Mouse (Mus musculus): Measurements from ENCODE around the gene Serpina1f.
"Not testable (repeated sequence)": the region's sequence is repeated elsewhere in the genome, so short reads cannot be mapped to it uniquely, and the experiment has no call there.

Serpina1f gene

GRCm38 (mm10) chr12:103662053-103662452, 33.3 kb downstream of the Serpina1f start:
- DNase-seq (ENCODE audit: low read depth, low spot score): not testable (repeated sequence)

GRCm38 (mm10) chr12:103660076-103660475, 35.3 kb downstream of the Serpina1f start:
- no peak for DNase-seq (ENCODE audit: low read depth, low spot score)

- DNase-seq (ENCODE audit: low read depth, low spot score): no peak
Observed at GRCm38 (mm10) chr12:103659171-103659570, 36.2 kb downstream of the Serpina1f start.

GRCm38 (mm10) chr12:103657991-103658390, 37.3 kb downstream of the Serpina1f start:
- DNase-seq (ENCODE audit: low read depth, low spot score): no peak

- no peak for DNase-seq (ENCODE audit: low read depth, low spot score)
Observed at GRCm38 (mm10) chr12:103656848-103657626, 38.3 kb downstream of the Serpina1f start, which contains the start of gene Serpina6. TSS of gene Serpina6 (minus strand) at chr12:103657212.

- no peak for DNase-seq (ENCODE audit: low read depth, low spot score)
Observed at GRCm38 (mm10) chr12:103655123-103656044, 39.9 kb downstream of the Serpina1f start.

- DNase-seq (ENCODE audit: low read depth, low spot score): no peak
Observed at GRCm38 (mm10) chr12:103653836-103654235, 41.5 kb downstream of the Serpina1f start.

- DNase-seq (ENCODE audit: low read depth, low spot score): no peak
Observed at GRCm38 (mm10) chr12:103646314-103646713, 49.0 kb downstream of the Serpina1f start.

GRCm38 (mm10) chr12:103644601-103645000, 50.7 kb downstream of the Serpina1f start:
- DNase-seq (ENCODE audit: low read depth, low spot score): no peak

- no peak for DNase-seq (ENCODE audit: low read depth, low spot score)
Observed at GRCm38 (mm10) chr12:103643818-103644217, 51.5 kb downstream of the Serpina1f start.

- peak; percentile 55 for DNase-seq (ENCODE audit: low read depth, low spot score)
Observed at GRCm38 (mm10) chr12:103643336-103643735, 52.0 kb downstream of the Serpina1f start.
